Mouse (Mus musculus) lung, postnatal 4 days (tissue): ENCODE measurements around the gene Kcnab1.
"Not testable (repeated sequence)": the region's sequence is repeated elsewhere in the genome, so short reads cannot be mapped to it uniquely, and the experiment has no call there.

Experiments
- DNase-seq, 2 experiments: peaks; one replicate each; pipeline ENCODE4 v3.0.0; 2021

Kcnab1 gene

DNA sequence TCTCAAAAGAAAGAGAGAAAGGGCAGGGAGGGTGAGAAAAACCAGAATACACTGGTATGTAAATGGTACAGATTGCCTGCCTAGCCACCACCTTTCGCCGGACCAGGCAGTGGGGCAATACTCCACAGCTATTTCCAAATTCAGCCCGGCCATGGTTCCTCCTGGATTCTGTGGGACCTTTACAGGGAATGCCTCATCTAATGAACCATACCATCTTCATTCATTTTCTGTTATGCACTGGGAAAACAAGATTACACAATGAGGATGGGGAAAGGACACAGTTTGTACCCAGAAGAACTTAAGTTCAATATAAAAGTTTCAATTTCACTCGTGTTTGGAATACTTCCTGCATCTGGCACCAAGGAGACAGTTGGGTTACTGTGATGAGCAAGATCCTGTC, 263.4 kb downstream of the Kcnab1 start:
- no peak for DNase-seq

DNA sequence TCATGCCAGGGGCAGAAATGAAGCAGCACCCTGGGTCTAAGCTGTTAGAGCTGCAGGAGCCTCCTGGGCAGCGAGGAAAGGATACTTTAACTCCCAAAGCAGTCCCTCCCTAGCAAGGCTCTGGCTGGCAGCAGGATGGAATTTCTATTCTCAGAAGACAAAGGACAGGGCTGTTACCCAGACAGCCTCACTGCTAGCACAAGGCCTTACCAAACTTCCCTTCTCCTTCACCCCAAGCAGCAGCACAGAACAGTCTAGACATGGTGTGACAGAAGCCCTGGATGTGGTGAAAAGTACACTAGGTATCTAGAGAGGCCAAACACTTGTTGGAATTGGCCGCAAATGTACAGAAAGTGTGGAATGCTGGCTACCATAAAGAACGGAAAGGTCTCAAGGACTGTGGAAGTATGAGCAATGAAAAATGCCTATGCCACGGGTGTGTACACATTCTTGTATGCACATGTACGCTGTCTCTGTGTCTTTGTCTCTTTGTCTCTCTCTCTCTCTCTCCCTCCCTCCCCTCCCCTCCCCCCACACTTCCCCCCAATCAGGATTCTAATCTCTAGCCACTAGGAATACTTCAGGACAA, 264.5 kb downstream of the Kcnab1 start:
- no peak for DNase-seq

DNA sequence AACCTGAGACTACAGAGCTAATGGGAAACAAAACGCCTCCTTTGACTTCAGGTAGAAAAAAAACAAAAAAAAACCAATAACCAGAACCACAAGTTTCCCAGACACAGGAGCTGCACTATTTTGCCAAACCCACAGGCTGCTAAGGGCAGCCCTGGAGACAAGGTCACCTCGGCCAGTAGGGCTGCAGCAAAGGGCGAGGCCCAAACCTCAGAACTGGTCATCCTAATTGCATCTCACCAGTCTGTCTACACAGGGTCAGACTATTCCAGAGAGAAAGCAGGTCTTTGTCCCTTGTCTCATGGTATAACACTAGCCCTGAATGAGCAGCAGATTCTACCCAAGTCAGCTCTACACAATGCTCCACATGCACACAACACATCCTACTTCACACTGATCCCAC, 265.5 kb downstream of the Kcnab1 start:
- no peak for DNase-seq

DNA sequence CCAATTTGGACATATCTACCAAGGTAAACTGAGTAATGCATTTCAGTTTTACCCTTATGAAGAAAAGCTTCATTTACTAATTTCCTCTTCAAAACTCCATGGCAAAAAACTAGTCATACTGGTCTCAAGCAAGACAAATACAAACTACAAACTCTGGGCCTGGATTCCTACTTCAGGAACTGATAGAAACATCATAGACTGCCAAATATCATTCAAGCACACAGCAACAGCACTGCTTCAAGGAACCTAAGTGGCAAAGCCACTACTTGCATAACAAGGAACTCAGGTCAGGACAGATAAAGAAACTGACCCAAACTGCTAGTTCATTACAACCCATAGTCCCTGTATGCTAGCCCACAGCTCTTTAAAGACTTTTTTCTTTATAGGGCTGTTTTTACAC, 269.5 kb downstream of the Kcnab1 start:
- DNase-seq: no peak

DNA sequence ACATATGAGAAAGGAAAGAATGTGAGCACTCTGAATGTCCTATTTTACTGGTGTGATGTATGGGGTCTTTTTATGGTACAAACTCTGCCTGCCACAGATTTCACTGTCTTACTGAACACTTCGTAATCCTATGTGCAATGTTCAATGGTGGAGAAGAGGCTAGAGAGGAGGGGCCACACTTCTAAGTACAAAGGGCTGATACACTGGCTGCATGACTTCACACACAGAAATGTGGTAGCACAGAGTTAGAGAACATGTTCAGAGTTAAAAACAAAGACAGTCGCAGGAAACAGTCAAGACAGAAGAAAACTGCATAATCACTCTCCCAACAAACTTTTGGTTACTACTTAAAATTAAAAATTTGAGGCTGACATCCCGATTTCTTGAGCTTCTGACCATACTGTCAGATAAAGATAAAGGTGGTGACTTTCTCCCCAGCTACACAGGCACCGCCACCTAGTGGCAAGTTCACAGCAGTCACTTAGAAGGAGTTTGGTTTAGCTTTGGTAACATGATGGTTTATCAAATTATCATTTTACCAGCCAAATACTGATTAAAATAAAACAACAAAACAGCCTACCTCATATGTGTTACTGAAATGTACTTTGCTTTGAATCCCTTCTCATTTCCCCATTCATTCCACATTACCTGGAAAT, 270.8 kb downstream of the Kcnab1 start:
- DNase-seq: peak in 1 of 2 experiments; percentile 37

DNA sequence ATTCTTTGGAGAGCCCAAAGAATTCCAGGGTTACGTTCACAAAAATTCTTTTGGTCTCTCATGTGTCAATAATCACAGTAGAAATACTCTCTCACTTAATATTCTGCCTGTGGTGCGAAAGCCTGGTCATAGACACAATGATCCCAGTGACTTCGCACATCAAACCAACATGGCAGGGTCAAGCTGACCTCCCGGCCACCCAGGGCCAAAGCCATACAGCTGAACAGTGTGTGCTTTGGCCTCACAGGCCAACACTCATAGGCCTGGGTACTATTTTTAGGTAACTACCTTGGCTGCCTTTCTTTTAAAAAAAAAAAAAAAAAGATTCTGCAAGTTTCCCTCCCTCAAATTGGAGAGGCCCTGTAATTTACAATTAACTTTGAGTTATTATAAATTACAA, 271.9 kb downstream of the Kcnab1 start:
- DNase-seq: no peak

DNA sequence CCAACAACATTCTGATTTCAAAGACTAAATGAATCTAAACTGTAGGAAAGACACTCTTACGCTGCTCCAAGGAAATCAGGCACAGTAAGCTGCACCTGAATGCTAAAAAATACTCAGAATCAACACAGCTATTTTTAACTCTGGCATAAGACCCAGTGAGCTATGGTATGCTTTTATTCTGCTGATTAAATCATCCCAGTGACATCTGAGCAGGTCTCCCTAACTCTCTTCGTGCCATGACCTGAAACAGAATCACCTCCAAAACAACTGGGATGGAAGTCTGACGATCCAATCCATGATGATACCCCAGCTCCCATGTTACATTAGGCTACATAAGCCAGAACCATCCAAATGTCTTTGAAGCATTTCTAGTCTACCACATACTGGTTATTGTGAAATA, 275.2 kb downstream of the Kcnab1 start:
- DNase-seq: no peak

DNA sequence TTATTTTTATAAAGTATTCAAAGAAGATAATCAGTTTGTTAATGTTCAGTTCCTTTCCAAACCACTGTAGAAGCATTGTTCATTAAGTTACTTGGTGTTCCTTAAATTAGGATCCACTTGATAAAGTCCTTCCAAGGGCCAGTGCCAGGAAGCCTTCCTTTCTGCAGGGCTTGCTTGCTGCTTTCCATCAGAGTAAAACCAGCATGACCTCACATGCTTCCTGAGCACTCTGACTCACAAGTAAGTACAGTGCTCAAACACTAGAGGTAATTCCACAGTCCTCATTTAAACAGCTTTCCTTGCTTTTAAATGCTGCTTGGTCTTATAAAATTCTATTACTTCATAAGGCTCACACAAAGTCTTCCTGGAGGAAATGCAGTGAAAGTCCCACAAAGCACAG, 276.6 kb downstream of the Kcnab1 start:
- DNase-seq: no peak

DNA sequence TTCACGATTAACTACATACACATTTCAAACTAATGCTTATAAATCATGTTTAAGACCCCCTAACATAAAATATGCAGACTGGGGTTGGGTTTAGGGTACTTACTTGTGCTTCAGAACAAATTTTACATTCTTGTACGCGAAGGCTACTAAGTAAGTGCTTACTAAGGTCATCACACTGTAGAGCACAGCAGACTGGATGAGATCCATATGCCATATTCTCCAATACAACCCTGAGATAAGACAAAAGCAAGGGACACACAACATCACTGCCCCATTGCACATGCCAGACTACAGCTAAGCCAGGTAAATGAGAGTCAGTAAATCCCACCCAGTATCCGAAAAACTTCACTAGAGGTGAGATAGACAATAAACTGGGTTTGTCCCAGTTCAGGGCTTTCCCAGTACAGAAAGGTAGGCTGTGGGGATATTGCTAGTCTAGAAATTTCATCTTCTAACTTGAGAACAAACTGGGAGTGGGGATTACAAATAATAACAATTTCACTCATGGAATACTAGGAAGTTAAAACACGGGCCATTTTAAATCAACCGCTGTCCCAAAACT, 282.1 kb downstream of the Kcnab1 start:
- DNase-seq: no peak

DNA sequence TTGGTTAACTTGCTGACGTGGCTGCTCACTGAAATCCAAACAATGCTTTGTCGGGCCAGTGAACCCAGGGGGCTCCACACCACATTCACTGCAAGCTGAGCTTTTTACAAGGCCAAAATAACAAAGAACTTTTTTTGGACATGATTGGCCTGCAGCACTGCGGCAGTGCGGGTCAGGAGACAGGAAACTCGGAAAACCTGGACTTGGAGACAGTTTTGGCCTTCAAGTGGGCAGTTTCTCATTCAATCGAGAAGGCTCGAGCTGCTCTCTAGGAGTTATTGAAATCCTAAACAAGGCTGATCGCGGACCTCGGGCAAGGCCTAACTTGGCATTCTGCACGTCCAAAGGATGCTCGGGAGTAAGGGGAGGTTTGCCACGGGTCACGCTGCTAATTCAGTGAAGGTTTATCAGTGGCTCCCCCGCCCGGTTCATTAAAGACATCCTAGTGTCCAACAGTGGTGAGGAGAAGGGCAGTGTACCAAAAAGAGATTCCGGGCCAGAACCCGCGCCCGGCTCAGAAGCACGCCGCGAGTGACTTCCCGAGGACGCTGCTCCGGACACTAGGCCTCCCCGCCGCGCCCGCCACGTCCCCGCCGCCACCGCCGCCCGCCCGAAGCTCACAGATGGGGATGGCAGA, 282.7 kb downstream of the Kcnab1 start:
- DNase-seq: peak in 1 of 2 experiments; percentile 46

DNA sequence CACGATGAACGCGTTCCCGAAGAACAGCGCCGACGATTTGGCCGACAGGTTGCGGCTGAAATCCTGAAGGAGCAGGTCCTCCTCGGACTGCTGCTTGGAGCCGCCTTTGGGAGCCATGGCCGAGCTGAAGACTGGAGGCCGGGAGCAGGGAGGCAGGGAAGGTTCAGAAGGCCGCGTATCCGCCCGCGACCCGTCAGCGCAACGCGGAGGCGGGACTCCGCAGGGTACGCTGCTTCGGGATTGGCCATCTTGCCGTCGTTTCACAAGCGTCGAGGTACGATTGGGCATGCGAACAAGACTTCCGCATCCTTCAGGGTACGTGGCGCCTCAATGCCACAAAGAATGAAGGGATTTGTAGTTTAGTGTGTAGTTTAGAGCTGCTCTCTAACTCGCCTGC, 283.2 kb downstream of the Kcnab1 start, which contains the start of gene Ssr3:
Gene Ssr3 (minus strand): TSS at position 203 of the 397 bp plus-strand sequence.
- DNase-seq: peak; percentile 98

DNA sequence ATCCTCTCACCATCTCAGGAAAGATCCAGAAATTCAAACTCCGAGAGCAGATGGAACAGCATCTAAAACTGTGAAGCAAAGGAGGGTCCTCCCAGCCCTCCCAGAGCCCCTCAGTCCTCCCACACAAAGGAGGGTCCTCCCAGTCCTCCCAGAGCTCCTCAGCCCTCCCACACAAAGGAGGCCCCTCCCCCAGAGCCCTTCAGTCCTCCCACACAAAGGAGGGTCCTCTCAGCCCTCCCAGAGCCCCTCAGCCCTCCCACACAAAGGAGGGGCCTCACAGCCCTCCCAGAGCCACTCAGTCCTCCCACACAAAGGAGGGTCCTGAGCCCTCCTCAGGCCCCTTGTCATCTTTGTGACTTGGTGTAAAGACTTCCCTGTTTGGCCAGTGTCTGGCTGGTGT, 285.9 kb downstream of the Kcnab1 start:
- DNase-seq: not testable (repeated sequence)

DNA sequence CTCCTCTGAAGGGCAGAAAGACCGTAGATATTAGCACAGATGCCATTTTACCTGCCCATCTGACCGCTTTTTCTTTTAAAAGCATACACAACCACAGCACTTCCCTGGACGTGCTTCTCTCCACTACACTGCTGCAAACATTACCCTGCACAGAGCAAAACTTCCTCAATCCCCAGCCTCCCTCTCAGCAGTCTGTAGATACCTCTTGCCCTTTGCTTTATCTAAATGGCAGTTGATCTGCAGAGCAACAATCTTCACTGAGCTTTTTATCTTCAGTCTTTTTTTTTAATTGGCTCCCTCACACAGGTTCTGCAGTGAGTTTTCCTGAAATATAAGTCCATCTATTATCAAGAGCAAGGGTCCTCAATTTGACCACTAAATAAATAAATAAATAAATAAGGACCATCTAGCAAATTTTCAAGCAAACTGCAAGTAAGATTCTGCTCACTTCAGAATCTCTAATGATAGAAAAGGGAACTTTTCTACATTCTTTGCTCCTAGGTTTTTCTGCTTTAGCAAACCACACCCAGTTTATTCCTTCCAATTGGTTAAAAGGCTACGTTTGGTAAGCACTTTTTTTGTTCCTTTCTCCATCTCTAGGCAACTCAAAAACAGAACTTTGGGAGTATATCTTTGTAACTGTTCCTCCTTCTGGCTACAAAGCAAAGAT, 287.8 kb downstream of the Kcnab1 start:
- DNase-seq: no peak

DNA sequence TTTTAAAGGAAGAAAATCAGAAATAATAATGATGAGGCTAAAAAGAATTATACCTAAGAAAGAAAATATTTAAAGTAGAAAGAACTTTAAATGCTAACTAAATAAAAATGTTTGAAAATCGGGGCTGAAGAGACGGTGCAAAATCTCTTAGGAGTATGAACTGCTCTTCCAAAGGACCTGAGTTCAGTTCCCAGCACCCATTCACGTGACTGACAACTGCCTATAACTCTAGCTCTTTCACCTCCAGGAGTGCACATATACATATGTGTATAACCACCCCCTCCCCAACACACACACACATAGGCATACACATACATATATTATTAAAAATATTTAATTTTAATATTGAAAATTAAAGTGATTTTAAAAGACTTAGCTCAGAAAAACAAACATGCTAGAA, 288.4 kb downstream of the Kcnab1 start:
- no peak for DNase-seq

DNA sequence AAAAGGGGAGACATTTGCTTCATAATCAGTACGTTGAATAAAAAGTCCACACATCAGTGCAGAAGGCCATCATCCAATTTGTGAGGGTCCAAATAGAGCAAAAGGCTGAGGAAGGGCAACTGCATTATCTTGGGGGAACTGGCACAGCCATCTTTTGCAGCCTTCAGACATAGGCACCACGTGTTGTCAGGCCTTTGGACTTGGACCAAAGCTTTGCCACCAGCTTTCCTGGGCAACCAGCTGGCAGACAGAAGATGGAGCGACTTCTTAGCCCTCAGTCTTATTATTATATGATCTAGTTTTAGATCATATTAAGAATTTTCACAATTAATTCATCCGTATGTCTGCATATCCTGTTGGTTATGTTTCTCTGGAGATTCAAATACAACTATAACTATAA, 296.6 kb downstream of the Kcnab1 start:
- no peak for DNase-seq

DNA sequence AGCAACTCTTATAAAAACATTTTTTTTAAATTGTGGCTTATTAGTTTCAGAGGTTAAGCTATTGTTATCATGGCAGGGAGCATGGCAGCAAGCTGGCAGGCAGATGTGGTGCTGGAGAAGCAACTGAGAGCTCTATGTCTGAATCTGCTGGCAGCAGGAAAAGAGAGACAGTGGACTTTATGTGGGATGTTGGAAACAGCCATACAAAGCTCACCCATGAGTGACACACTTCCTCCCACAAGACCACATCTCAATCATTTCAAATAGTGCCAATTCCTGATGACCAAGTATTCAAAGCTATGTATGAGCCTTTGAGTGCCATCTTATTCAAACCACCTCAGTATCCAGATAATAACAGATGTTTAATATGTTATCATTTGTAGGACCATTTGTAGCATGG, 298.7 kb downstream of the Kcnab1 start:
- no peak for DNase-seq

DNA sequence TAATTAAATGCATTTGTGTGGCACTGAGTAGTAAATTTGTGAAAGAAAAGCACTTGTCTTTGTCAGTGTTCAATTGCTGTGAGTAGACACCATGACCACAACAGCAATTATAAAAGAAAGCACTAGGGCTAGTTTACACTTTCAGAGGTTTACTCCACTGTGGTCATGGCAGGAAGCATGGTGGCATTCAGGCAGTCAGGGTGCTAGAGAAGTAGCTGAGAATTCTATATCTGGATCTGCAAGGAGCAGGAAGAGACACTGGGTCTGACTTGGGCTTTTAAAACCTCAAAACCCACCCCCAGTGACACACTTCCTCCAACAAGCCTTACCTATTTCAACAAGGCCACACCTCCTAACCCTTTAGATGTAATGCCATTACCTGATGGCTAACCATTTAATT, 307.4 kb downstream of the Kcnab1 start:
- no peak for DNase-seq

DNA sequence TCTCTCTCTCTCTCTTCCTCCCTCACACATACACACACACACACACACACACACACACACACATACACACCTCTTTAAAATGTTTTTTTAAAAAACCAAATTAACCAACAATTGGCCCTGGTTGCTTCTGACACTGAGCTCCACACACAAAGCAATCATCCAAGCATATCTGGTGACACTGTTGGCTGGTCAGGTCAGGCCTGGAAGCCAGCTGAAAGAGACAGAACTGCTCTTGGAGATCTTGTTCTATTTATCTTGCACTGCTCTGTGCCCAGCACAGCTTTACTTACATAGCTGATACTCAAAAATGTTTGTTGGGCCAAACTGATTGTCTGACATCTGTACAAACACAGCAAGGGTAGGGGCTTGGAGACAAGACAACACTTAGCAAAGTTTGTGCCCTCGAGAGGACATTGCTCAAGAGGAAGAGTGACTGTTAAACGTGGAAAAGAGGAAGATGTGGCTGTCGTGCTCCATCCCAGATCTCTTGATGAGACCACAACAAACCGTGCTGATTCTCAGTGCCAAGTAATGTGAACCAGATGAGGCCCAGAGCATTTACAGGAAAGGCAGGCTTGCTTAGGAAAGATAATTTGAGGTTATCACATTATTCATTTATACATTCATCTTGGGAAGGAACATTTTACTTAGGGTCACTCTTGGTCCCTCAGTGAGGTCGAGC, 308.9 kb downstream of the Kcnab1 start:
- DNase-seq: no peak

DNA sequence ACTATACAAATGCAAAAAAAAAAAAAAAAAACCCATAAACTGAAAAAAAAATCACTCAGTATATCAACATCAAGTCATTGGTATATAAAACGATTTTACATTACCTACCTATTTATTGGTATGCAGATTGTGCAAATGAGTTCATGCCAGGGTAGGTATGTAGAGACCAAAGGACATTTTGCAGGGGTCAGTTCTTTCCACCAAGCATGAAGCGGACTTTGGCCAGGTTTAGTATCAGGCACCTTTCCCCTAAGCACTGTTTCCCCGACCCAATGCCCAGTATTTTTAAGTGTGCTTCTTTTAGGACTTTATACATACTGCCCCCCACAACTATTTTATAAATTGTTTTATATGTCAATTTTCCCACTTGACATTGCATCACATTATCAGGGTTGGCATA, 310.5 kb downstream of the Kcnab1 start:
- DNase-seq: no peak
